Mouse (Mus musculus) embryonic facial prominence, embryonic 12.5 days (tissue): ENCODE measurements around the gene Ccl7. TPM values are rescaled to one million over a fixed set of nuclear protein-coding genes. Genes with fewer than 3 reads are reported as not detected.

Source experiments
- ATAC-seq: fragments of 200-750 bp; cut with Nextera tagmentation; 2 replicates; pipeline ENCODE4 v1.8.0; 2017; ENCODE audit not compliant: insufficient number of reproducible peaks, insufficient read depth, low FRiP score, low TSS enrichment
- H3K27ac ChIP-seq: fragments of 300-500 bp; sonication (generic); 2 replicates; pipeline ENCODE4 v1.5.1; 2016; ENCODE audit warnings: mild to moderate bottlenecking
- H3K27me3 ChIP-seq: fragments of 300-500 bp; sonication (generic); 2 replicates; pipeline ENCODE4 v1.6.1; 2016; ENCODE audit warnings: mild to moderate bottlenecking, moderate library complexity
- H3K36me3 ChIP-seq: fragments of 300-500 bp; sonication (generic); 2 replicates; pipeline ENCODE4 v1.6.1; 2016; ENCODE audit warnings: mild to moderate bottlenecking
- H3K4me1 ChIP-seq: fragments of 300-500 bp; sonication (generic); 2 replicates; pipeline ENCODE4 v1.6.1; 2016
- H3K4me2 ChIP-seq: fragments of 300-500 bp; sonication (generic); replicated peaks from 2 replicates; pipeline ENCODE4 v1.6.1; 2016; ENCODE audit warnings: mild to moderate bottlenecking, moderate library complexity
- H3K4me3 ChIP-seq: fragments of 300-500 bp; sonication (generic); 2 replicates; pipeline ENCODE4 v1.5.1; 2016; ENCODE audit warnings: mild to moderate bottlenecking
- H3K9ac ChIP-seq: fragments of 300-500 bp; sonication (generic); 2 replicates; pipeline ENCODE4 v1.6.1; 2016; ENCODE audit warnings: mild to moderate bottlenecking, moderate library complexity
- H3K9me3 ChIP-seq: fragments of 300-500 bp; sonication (generic); 2 replicates; pipeline ENCODE4 v1.6.1; 2016; ENCODE audit warnings: mild to moderate bottlenecking, moderate library complexity
- WGBS: fragments of 180-500 bp; shearing (Covaris S2); methylation state at CpG from one replicate; pipeline ENCODE4 v1.1.7; 2016; 5-methylcytosine and 5-hydroxymethylcytosine counted together
- polyA plus RNA-seq: library from polyadenylated mRNA; unstranded; fragments of >200 nt; fragmentation: Nextera tagmentation; extraction: Ambion mirVana; gene quantifications from 2 replicates; pipeline ENCODE4 v1.2.1, GENCODE M21; 2016

Gene Ccl7
- polyA plus RNA-seq = 1.2 and 1.5 TPM in 2 replicates

GRCm38 (mm10) chr11:82045471-82045870 is at the start of gene Ccl7:
TSS of gene Ccl7 (plus strand) at chr11:82045712.
- WGBS = 79% methylated on average over 3 of the region's 3 CpGs

GRCm38 (mm10) chr11:81996172-81996841 is 49.2 kb upstream of the Ccl7 start:
- H3K27ac ChIP-seq = no peak overlapping the region
- H3K4me3 ChIP-seq = no peak overlapping the region
- peaks cover 12% of the 10 kb centered on the region for H3K4me1 ChIP-seq
- H3K9ac ChIP-seq = no peak overlapping the region
- 63% methylated on average over 10 of the region's 10 CpGs for WGBS
- H3K9me3 ChIP-seq = no peaks in the 10 kb centered on the region
- no peaks in the 10 kb centered on the region for H3K36me3 ChIP-seq
- no peak overlapping the region for H3K4me2 ChIP-seq
- no peak for ATAC-seq
- H3K27me3 ChIP-seq = no peaks in the 10 kb centered on the region

More at GRCm38 (mm10) chr11:82045471-82045870, at the start of gene Ccl7:
- Histone ChIP-seq H3K9me3 (no peaks in the 10 kb centered on the region), H3K27me3 (no peaks in the 10 kb centered on the region), H3K4me1 (no peaks in the 10 kb centered on the region), H3K9ac (no peak within 1 kb of the TSS), H3K36me3 (no peaks in the 10 kb centered on the region), H3K4me2 (no peak within 1 kb of the TSS), H3K4me3 (no peak within 1 kb of the TSS), H3K27ac (no peak within 1 kb of the TSS)
- ATAC-seq = no peak

GRCm38 (mm10) chr11:81997085-81997484 is 48.4 kb upstream of the Ccl7 start:
- H3K4me1 ChIP-seq = peaks cover 12% of the 10 kb centered on the region
- H3K9ac ChIP-seq = no peak overlapping the region
- no peaks in the 10 kb centered on the region for H3K27me3 ChIP-seq
- WGBS = 85% methylated on average over 5 of the region's 5 CpGs
- H3K4me3 ChIP-seq = no peak overlapping the region
- no peak for ATAC-seq
- H3K27ac ChIP-seq = no peak overlapping the region
- no peak overlapping the region for H3K4me2 ChIP-seq
- H3K36me3 ChIP-seq = no peaks in the 10 kb centered on the region
- no peaks in the 10 kb centered on the region for H3K9me3 ChIP-seq

GRCm38 (mm10) chr11:81998646-81999045 is 46.9 kb upstream of the Ccl7 start:
- H3K4me3 ChIP-seq = no peak overlapping the region
- WGBS = 83% methylated on average over 3 of the region's 3 CpGs
- no peaks in the 10 kb centered on the region for H3K27me3 ChIP-seq
- no peaks in the 10 kb centered on the region for H3K9me3 ChIP-seq
- no peak overlapping the region for H3K27ac ChIP-seq
- ATAC-seq = no peak
- H3K4me2 ChIP-seq = no peak overlapping the region
- H3K36me3 ChIP-seq = no peaks in the 10 kb centered on the region
- no peak overlapping the region for H3K9ac ChIP-seq
- H3K4me1 ChIP-seq = peaks cover 12% of the 10 kb centered on the region

GRCm38 (mm10) chr11:81999469-81999868 is 46.0 kb upstream of the Ccl7 start:
- 78% methylated on average over 4 of the region's 4 CpGs for WGBS
- H3K27me3 ChIP-seq = no peaks in the 10 kb centered on the region
- H3K27ac ChIP-seq = no peak overlapping the region
- no peak overlapping the region for H3K9ac ChIP-seq
- H3K36me3 ChIP-seq = no peaks in the 10 kb centered on the region
- no peaks in the 10 kb centered on the region for H3K9me3 ChIP-seq
- H3K4me3 ChIP-seq = no peak overlapping the region
- no peak overlapping the region for H3K4me2 ChIP-seq
- ATAC-seq = no peak
- H3K4me1 ChIP-seq = peaks cover 12% of the 10 kb centered on the region

GRCm38 (mm10) chr11:82000581-82000980 is 44.9 kb upstream of the Ccl7 start:
- Histone ChIP-seq H3K4me3 (no peak overlapping the region), H3K36me3 (no peaks in the 10 kb centered on the region), H3K4me2 (no peak overlapping the region), H3K4me1 (peaks cover 12% of the 10 kb centered on the region), H3K27me3 (no peaks in the 10 kb centered on the region), H3K27ac (peak overlapping the region; percentile 55; the same call in 1 of the 2 replicates), H3K9ac (no peak overlapping the region), H3K9me3 (no peaks in the 10 kb centered on the region)
- 14% methylated on average over 5 of the region's 5 CpGs for whole genome bisulfite sequencing
- no peak for ATAC-seq

GRCm38 (mm10) chr11:82004810-82005209 is 40.7 kb upstream of the Ccl7 start:
- WGBS = 78% methylated on average over 2 of the region's 2 CpGs
- no peaks in the 10 kb centered on the region for H3K27me3 ChIP-seq

GRCm38 (mm10) chr11:82006796-82007423 is 38.6 kb upstream of the Ccl7 start:
- Histone ChIP-seq H3K9me3 (no peaks in the 10 kb centered on the region), H3K27ac (no peak overlapping the region), H3K4me3 (no peak overlapping the region), H3K9ac (no peak overlapping the region), H3K4me1 (0 out of 2 replicates have a peak, but pooled peaks cover 7% of the 10 kb centered on the region), H3K36me3 (no peaks in the 10 kb centered on the region), H3K4me2 (no peak overlapping the region), H3K27me3 (no peaks in the 10 kb centered on the region)
- ATAC-seq = no peak
- 54% methylated on average over 12 of the region's 12 CpGs for WGBS

More at GRCm38 (mm10) chr11:82004810-82005209, 40.7 kb upstream of the Ccl7 start:
- H3K27ac ChIP-seq = no peak overlapping the region
- ATAC-seq = no peak
- H3K9me3 ChIP-seq = no peaks in the 10 kb centered on the region
- H3K4me3 ChIP-seq = no peak overlapping the region
- H3K4me1 ChIP-seq = peaks cover 16% of the 10 kb centered on the region
- H3K36me3 ChIP-seq = no peaks in the 10 kb centered on the region
- no peak overlapping the region for H3K9ac ChIP-seq
- no peak overlapping the region for H3K4me2 ChIP-seq

- H3K27ac ChIP-seq = no peak overlapping the region
- no peak overlapping the region for H3K4me2 ChIP-seq
- H3K27me3 ChIP-seq = no peaks in the 10 kb centered on the region
- 0 out of 2 replicates have a peak, but pooled peaks cover 7% of the 10 kb centered on the region for H3K4me1 ChIP-seq
- H3K9me3 ChIP-seq = no peaks in the 10 kb centered on the region
- no peak for ATAC-seq
- H3K36me3 ChIP-seq = no peaks in the 10 kb centered on the region
- 91% methylated on average over 3 of the region's 3 CpGs for WGBS
- no peak overlapping the region for H3K4me3 ChIP-seq
- no peak overlapping the region for H3K9ac ChIP-seq
These were observed 35.4 kb upstream of the Ccl7 start for GRCm38 (mm10) chr11:82010115-82010514.

GRCm38 (mm10) chr11:82011411-82012193 is 33.9 kb upstream of the Ccl7 start:
- no peaks in the 10 kb centered on the region for H3K36me3 ChIP-seq
- H3K9me3 ChIP-seq = no peaks in the 10 kb centered on the region
- no peak overlapping the region for H3K4me2 ChIP-seq
- H3K27me3 ChIP-seq = no peaks in the 10 kb centered on the region
- H3K4me1 ChIP-seq = 0 out of 2 replicates have a peak, but pooled peaks cover 7% of the 10 kb centered on the region
- H3K9ac ChIP-seq = no peak overlapping the region
- H3K4me3 ChIP-seq = no peak overlapping the region
- no peak for ATAC-seq
- 55% methylated on average over 8 of the region's 8 CpGs for WGBS
- H3K27ac ChIP-seq = no peak overlapping the region

GRCm38 (mm10) chr11:82013756-82014155 is 31.8 kb upstream of the Ccl7 start:
- no peak overlapping the region for H3K4me3 ChIP-seq
- H3K4me2 ChIP-seq = no peak overlapping the region
- H3K27ac ChIP-seq = no peak overlapping the region
- no peak for ATAC-seq
- H3K9ac ChIP-seq = no peak overlapping the region
- H3K36me3 ChIP-seq = no peaks in the 10 kb centered on the region
- H3K4me1 ChIP-seq = no peaks in the 10 kb centered on the region
- H3K27me3 ChIP-seq = no peaks in the 10 kb centered on the region
- H3K9me3 ChIP-seq = no peaks in the 10 kb centered on the region
- WGBS = 54% methylated on average over 1 of the region's 1 CpGs
